In genomic region chr10:52106164-52106757, GRCm38 (mm10) we compare ENCODE assay signal across 9 mouse cellular contexts.
A peak's percentile ranks its signal among the peaks of the same experiment; 100 is the strongest.
DNase-seq lines count a peak whose midpoint lies in the region; ATAC-seq and TF ChIP-seq lines count a peak whose summit lies in the region.
"Had no signal": no experiment of that assay in that cellular context is flagged by ENCODE, and none has a peak within 500 bp of the region (broad histone marks: within the 10 kb centered on the region; RNA-seq: fewer than 3 reads in every experiment).

No protein-coding gene starts in this region.

- dilution Hi-C loops in CH12.LX (cut with MboI; ENCODE audit: extremely low pct_ligation_motif_present, extremely low pct_unique_long_range_greater_than_20kb, low sequenced_read_pairs): no loop called here

- no peak for TF ChIP-seq EP300 in heart, postnatal 0 days (IDR thresholded peaks at IDR 0.05; ENCODE audit: low read depth)
- no peak for TF ChIP-seq EP300 in CH12.LX (IDR thresholded peaks at IDR 0.05; ENCODE audit: low read length)
- TF ChIP-seq EP300 in lung, postnatal 0 days (IDR thresholded peaks at IDR 0.05): no peak

- peak; percentile 63 for TF ChIP-seq RAD21 in CH12.LX (IDR thresholded peaks at IDR 0.05; ENCODE audit: low read depth, low read length)

- H3K4me1 ChIP-seq in heart, postnatal 0 days (ENCODE audit: control insufficient read depth, insufficient read depth): no peaks in the 10 kb centered on the region
- no peaks in the 10 kb centered on the region for H3K4me1 ChIP-seq in heart, embryonic 12.5 days (replicated peaks)
- H3K4me1 ChIP-seq in CH12.LX (ENCODE audit: control insufficient read depth in 1 of 2, insufficient read depth in 2 of 2): no peaks in the 10 kb centered on the region
- H3K4me1 ChIP-seq in hindbrain, embryonic 14.5 days (replicated peaks; ENCODE audit: control insufficient read depth, insufficient read depth, low read length): no peaks in the 10 kb centered on the region
- no peaks in the 10 kb centered on the region for H3K4me1 ChIP-seq in lung, postnatal 0 days (ENCODE audit: insufficient read depth, low read depth, low read length)
- H3K4me1 ChIP-seq: stomach, embryonic 15.5 days had no signal

- no peaks in the 10 kb centered on the region for H3K9me3 ChIP-seq in heart, postnatal 0 days (replicated peaks; ENCODE audit: control insufficient read depth, low read length)
- H3K9me3 ChIP-seq in heart, embryonic 12.5 days (replicated peaks): no peaks in the 10 kb centered on the region
- no peaks in the 10 kb centered on the region for H3K9me3 ChIP-seq in CH12.LX (replicated peaks; ENCODE audit: low read length)
- H3K9me3 ChIP-seq in hindbrain, embryonic 14.5 days (ENCODE audit: control insufficient read depth, low read length): no peaks in the 10 kb centered on the region
- no peaks in the 10 kb centered on the region for H3K9me3 ChIP-seq in lung, postnatal 0 days (ENCODE audit: low read length)
- H3K9me3 ChIP-seq: stomach, embryonic 15.5 days had no signal

- in situ Hi-C loops in CH12.LX (cut with MboI; ENCODE audit: low pct_ligation_motif_present, low pct_unique_long_range_greater_than_20kb, low sequenced_read_pairs): loop anchor here (25.0 kb wide), 1 partner anchor 281 kb away; the partner anchor contains the start of genes Gopc and Nepn

- no peak overlapping the region for H3K27ac ChIP-seq in heart, postnatal 0 days (ENCODE audit: low read depth)
- no peak overlapping the region for H3K27ac ChIP-seq in heart, embryonic 12.5 days (ENCODE audit: poor library complexity, severe bottlenecking)
- no peak overlapping the region for H3K27ac ChIP-seq in CH12.LX (ENCODE audit: insufficient read depth, low read depth)
- no peak overlapping the region for H3K27ac ChIP-seq in hindbrain, embryonic 14.5 days
- H3K27ac ChIP-seq in lung, postnatal 0 days (ENCODE audit: low read length): no peak overlapping the region
- H3K27ac ChIP-seq: stomach, embryonic 15.5 days had no signal

- no peaks in the 10 kb centered on the region for H3K36me3 ChIP-seq in heart, postnatal 0 days (replicated peaks; ENCODE audit: control insufficient read depth, insufficient read depth, low read length)
- H3K36me3 ChIP-seq in heart, embryonic 12.5 days: no peaks in the 10 kb centered on the region
- no peaks in the 10 kb centered on the region for H3K36me3 ChIP-seq in CH12.LX (replicated peaks in 1 of 2; ENCODE audit: control insufficient read depth in 1 of 2, insufficient read depth in 1 of 2, low read length in 1 of 2)
- no peaks in the 10 kb centered on the region for H3K36me3 ChIP-seq in hindbrain, embryonic 14.5 days (replicated peaks; ENCODE audit: control insufficient read depth, insufficient read depth)
- no peaks in the 10 kb centered on the region for H3K36me3 ChIP-seq in lung, postnatal 0 days (ENCODE audit: insufficient read depth, low read length)
- H3K36me3 ChIP-seq in splenic B cell, adult 2 months (ENCODE audit: control insufficient read depth, insufficient read depth, low read length, poor library complexity, severe bottlenecking): no peaks in the 10 kb centered on the region
- H3K36me3 ChIP-seq: stomach, embryonic 15.5 days had no signal

- TF ChIP-seq CTCF in heart, postnatal 0 days (IDR thresholded peaks at IDR 0.05; ENCODE audit: low read depth): peak; percentile 78
- TF ChIP-seq CTCF in CH12.LX (conservative IDR thresholded peaks at IDR 0.05 in 1 of 2, IDR thresholded peaks at IDR 0.05 in 1 of 2; ENCODE audit: low read depth in 2 of 2, low read length in 2 of 2): peak; percentile 32 to 74; a peak in 3 of 4 replicates
- peak; percentile 80 for TF ChIP-seq CTCF in lung, postnatal 0 days (IDR thresholded peaks at IDR 0.05)

- H3K79me2 ChIP-seq in CH12.LX (replicated peaks; ENCODE audit: control insufficient read depth, extremely low read depth, insufficient read depth, poor library complexity, severe bottlenecking): no peaks in the 10 kb centered on the region

- peak; percentile 54 for DNase-seq in heart, postnatal 0 days (ENCODE audit: low spot score)
- DNase-seq in CH12.LX (ENCODE audit: extremely low read depth): peak; percentile 56
- DNase-seq in c-Kit-positive CD71-positive TER-119-negative erythroid progenitor cells, embryonic 14.5 days (ENCODE audit: low read depth): peak; percentile 3
- peak; percentile 79 for DNase-seq in hindbrain, embryonic 14.5 days (ENCODE audit: low spot score)
- peak; percentile 68 for DNase-seq in lung, postnatal 0 days (ENCODE audit: low spot score)
- peak; percentile 20 for DNase-seq in splenic B cell, adult 2 months (ENCODE audit: low read depth, low spot score)
- DNase-seq in testis, postnatal 10 days (ENCODE audit: low spot score): no peak

- WGBS in heart, postnatal 0 days: 34% methylated on average over 4 of the region's 4 CpGs
- WGBS in heart, embryonic 12.5 days: 36% methylated on average over 4 of the region's 4 CpGs
- WGBS in hindbrain, embryonic 14.5 days: 40% methylated on average over 4 of the region's 4 CpGs
- 38% methylated on average over 4 of the region's 4 CpGs for WGBS in lung, postnatal 0 days

- no peak for ATAC-seq in heart, postnatal 0 days (ENCODE audit: insufficient read depth, low read depth)
- ATAC-seq in heart, embryonic 12.5 days (ENCODE audit: insufficient number of reproducible peaks, low FRiP score): no peak
- peak; percentile 78 for ATAC-seq in hindbrain, embryonic 14.5 days (ENCODE audit: low FRiP score)
- no peak for ATAC-seq in lung, postnatal 0 days

- no peaks in the 10 kb centered on the region for H3K27me3 ChIP-seq in heart, postnatal 0 days (ENCODE audit: control insufficient read depth, insufficient read depth, low read length)
- no peaks in the 10 kb centered on the region for H3K27me3 ChIP-seq in heart, embryonic 12.5 days (replicated peaks)
- no peaks in the 10 kb centered on the region for H3K27me3 ChIP-seq in CH12.LX (replicated peaks)
- H3K27me3 ChIP-seq in hindbrain, embryonic 14.5 days (ENCODE audit: control insufficient read depth, insufficient read depth, low read length): no peaks in the 10 kb centered on the region
- H3K27me3 ChIP-seq in lung, postnatal 0 days (replicated peaks; ENCODE audit: insufficient read depth, low read length): no peaks in the 10 kb centered on the region
- H3K27me3 ChIP-seq in splenic B cell, adult 2 months (ENCODE audit: control insufficient read depth, insufficient read depth, low read length, poor library complexity, severe bottlenecking): no peaks in the 10 kb centered on the region; the same call in 1 of the 2 replicates
- H3K27me3 ChIP-seq: stomach, embryonic 15.5 days had no signal

- no peak overlapping the region for H3K4me3 ChIP-seq in heart, postnatal 0 days (ENCODE audit: low read depth, low read length)
- no peak overlapping the region for H3K4me3 ChIP-seq in heart, embryonic 12.5 days
- H3K4me3 ChIP-seq in CH12.LX (replicated peaks in 1 of 3; ENCODE audit: low read depth in 2 of 3, low read length in 2 of 3, poor library complexity in 1 of 3): no peak overlapping the region
- H3K4me3 ChIP-seq in hindbrain, embryonic 14.5 days (replicated peaks; ENCODE audit: low read length): no peak overlapping the region
- H3K4me3 ChIP-seq in lung, postnatal 0 days (ENCODE audit: low read depth, low read length): no peak overlapping the region
- H3K4me3 ChIP-seq: stomach, embryonic 15.5 days had no signal

- no peak overlapping the region for H3K9ac ChIP-seq in heart, postnatal 0 days (replicated peaks; ENCODE audit: low read depth, low read length)
- no peak overlapping the region for H3K9ac ChIP-seq in heart, embryonic 12.5 days
- H3K9ac ChIP-seq in CH12.LX (ENCODE audit: insufficient read depth, low read depth): no peak overlapping the region
- H3K9ac ChIP-seq in hindbrain, embryonic 14.5 days: no peak overlapping the region
- H3K9ac ChIP-seq in lung, postnatal 0 days (replicated peaks; ENCODE audit: low read depth): no peak overlapping the region
- H3K9ac ChIP-seq: stomach, embryonic 15.5 days had no signal

- H3K4me2 ChIP-seq in heart, postnatal 0 days (ENCODE audit: low read depth, low read length): no peak overlapping the region
- no peak overlapping the region for H3K4me2 ChIP-seq in heart, embryonic 12.5 days
- no peak overlapping the region for H3K4me2 ChIP-seq in CH12.LX (ENCODE audit: insufficient read depth, low read depth, poor library complexity, severe bottlenecking)
- H3K4me2 ChIP-seq in hindbrain, embryonic 14.5 days (replicated peaks): no peak overlapping the region
- H3K4me2 ChIP-seq in lung, postnatal 0 days (replicated peaks; ENCODE audit: low read depth, low read length): no peak overlapping the region
- H3K4me2 ChIP-seq: stomach, embryonic 15.5 days had no signal

- no peak for TF ChIP-seq POLR2A in CH12.LX (IDR thresholded peaks at IDR 0.05; ENCODE audit: low read depth, low read length)

TF ChIP-seq in CH12.LX, 34 proteins besides CTCF, POLR2A, EP300 and RAD21:
- TF ChIP-seq ZC3H11A (IDR thresholded peaks at IDR 0.05; ENCODE audit: low read depth, low read length): no peak
- no peak for TF ChIP-seq MYC (IDR thresholded peaks at IDR 0.05; ENCODE audit: low read depth, low read length)
- TF ChIP-seq KAT2A (IDR thresholded peaks at IDR 0.05; ENCODE audit: insufficient replicate concordance, low read length): no peak
- no peak for TF ChIP-seq JUN (IDR thresholded peaks at IDR 0.05; ENCODE audit: insufficient read depth, low read depth, low read length)
- peak; percentile 52 for TF ChIP-seq SMC3 (IDR thresholded peaks at IDR 0.05; ENCODE audit: low read depth, low read length)
